Mouse (Mus musculus): Measurements from ENCODE around the gene Sphk1. TPM values are rescaled to one million over a fixed set of nuclear protein-coding genes. Genes with fewer than 3 reads are reported as not detected.
"Not testable (repeated sequence)": the region's sequence is repeated elsewhere in the genome, so short reads cannot be mapped to it uniquely, and the experiment has no call there.

Gene Sphk1
- total and polyA plus RNA-seq, 2 experiments from 2014 or later, result 1.9 to 2.0 TPM

GRCm38 (mm10) chr11:116488693-116489375 is 41.9 kb upstream of the Sphk1 start:
- Histone ChIP-seq H3K36me3 (replicated peaks; ENCODE audit: control insufficient read depth, insufficient read depth, low read length) (peaks cover 37% of the 10 kb centered on the region), H3K27ac (ENCODE audit: low read depth) (no peak overlapping the region), H3K9me3 (replicated peaks; ENCODE audit: control insufficient read depth, low read length) (no peaks in the 10 kb centered on the region), H3K27me3 (ENCODE audit: control insufficient read depth, insufficient read depth, low read length) (no peaks in the 10 kb centered on the region), H3K4me3 (ENCODE audit: low read depth, low read length) (peak overlapping the region; percentile 98), H3K4me2 (ENCODE audit: low read depth, low read length) (peak overlapping the region; percentile 94), H3K4me1 (ENCODE audit: control insufficient read depth, insufficient read depth) (0 out of 2 replicates have a peak, but pooled peaks cover 7% of the 10 kb centered on the region), H3K9ac (replicated peaks; ENCODE audit: low read depth, low read length) (peak overlapping the region; percentile 95)
- WGBS, result 67% methylated on average over 14 of the region's 14 CpGs
- TF ChIP-seq CTCF (IDR thresholded peaks at IDR 0.05; ENCODE audit: low read depth) (peak; percentile 35), EP300 (IDR thresholded peaks at IDR 0.05; ENCODE audit: low read depth) (no peak)
- no peak for ATAC-seq (ENCODE audit: insufficient read depth, low read depth)
- DNase-seq (ENCODE audit: low spot score), result no peak

- WGBS, result under 1% methylated on average over 36 of the region's 39 CpGs
- Histone ChIP-seq H3K4me3 (ENCODE audit: low read depth, low read length) (peak overlapping the region; percentile 98), H3K4me2 (ENCODE audit: low read depth, low read length) (peak overlapping the region; percentile 94), H3K9ac (replicated peaks; ENCODE audit: low read depth, low read length) (peak overlapping the region; percentile 95), H3K27me3 (ENCODE audit: control insufficient read depth, insufficient read depth, low read length) (no peaks in the 10 kb centered on the region), H3K36me3 (replicated peaks; ENCODE audit: control insufficient read depth, insufficient read depth, low read length) (peaks cover 28% of the 10 kb centered on the region), H3K9me3 (replicated peaks; ENCODE audit: control insufficient read depth, low read length) (no peaks in the 10 kb centered on the region), H3K27ac (ENCODE audit: low read depth) (peak overlapping the region; percentile 90), H3K4me1 (ENCODE audit: control insufficient read depth, insufficient read depth) (0 out of 2 replicates have a peak, but pooled peaks cover 7% of the 10 kb centered on the region)
- no peak for DNase-seq (ENCODE audit: low spot score)
- TF ChIP-seq EP300 (IDR thresholded peaks at IDR 0.05; ENCODE audit: low read depth) (no peak), CTCF (IDR thresholded peaks at IDR 0.05; ENCODE audit: low read depth) (no peak)
- peak; percentile 20 for ATAC-seq (ENCODE audit: insufficient read depth, low read depth)
These were observed 40.9 kb upstream of the Sphk1 start for GRCm38 (mm10) chr11:116489771-116490231.

- Histone ChIP-seq H3K27ac (ENCODE audit: low read depth) (peak overlapping the region; percentile 90), H3K9ac (replicated peaks; ENCODE audit: low read depth, low read length) (peak overlapping the region; percentile 95), H3K27me3 (ENCODE audit: control insufficient read depth, insufficient read depth, low read length) (no peaks in the 10 kb centered on the region), H3K9me3 (replicated peaks; ENCODE audit: control insufficient read depth, low read length) (no peaks in the 10 kb centered on the region), H3K4me3 (ENCODE audit: low read depth, low read length) (peak overlapping the region; percentile 98), H3K36me3 (replicated peaks; ENCODE audit: control insufficient read depth, insufficient read depth, low read length) (peaks cover 21% of the 10 kb centered on the region), H3K4me1 (ENCODE audit: control insufficient read depth, insufficient read depth) (0 out of 2 replicates have a peak, but pooled peaks cover 7% of the 10 kb centered on the region), H3K4me2 (ENCODE audit: low read depth, low read length) (peak overlapping the region; percentile 94)
- TF ChIP-seq CTCF (IDR thresholded peaks at IDR 0.05; ENCODE audit: low read depth) (no peak), EP300 (IDR thresholded peaks at IDR 0.05; ENCODE audit: low read depth) (no peak)
- ATAC-seq (ENCODE audit: insufficient read depth, low read depth), result peak; percentile 85
- under 1% methylated on average over 52 of the region's 62 CpGs for WGBS
- DNase-seq (ENCODE audit: low spot score), result peak; percentile 85
These were observed 40.3 kb upstream of the Sphk1 start for GRCm38 (mm10) chr11:116490232-116491107.

- ATAC-seq (ENCODE audit: insufficient read depth, low read depth) (no peak), DNase-seq (ENCODE audit: low spot score) (no peak)
- peaks cover 12% of the 10 kb centered on the region for H3K36me3 ChIP-seq (replicated peaks; ENCODE audit: control insufficient read depth, insufficient read depth, low read length)
- peak overlapping the region; percentile 94 for H3K4me2 ChIP-seq (ENCODE audit: low read depth, low read length)
- H3K27me3 ChIP-seq (ENCODE audit: control insufficient read depth, insufficient read depth, low read length), result no peaks in the 10 kb centered on the region
- no peak overlapping the region for H3K4me3 ChIP-seq (ENCODE audit: low read depth, low read length)
- no peaks in the 10 kb centered on the region for H3K9me3 ChIP-seq (replicated peaks; ENCODE audit: control insufficient read depth, low read length)
- 67% methylated on average over 6 of the region's 6 CpGs for WGBS
- H3K4me1 ChIP-seq (ENCODE audit: control insufficient read depth, insufficient read depth), result 0 out of 2 replicates have a peak, but pooled peaks cover 7% of the 10 kb centered on the region
- no peak overlapping the region for H3K27ac ChIP-seq (ENCODE audit: low read depth)
- no peak overlapping the region for H3K9ac ChIP-seq (replicated peaks; ENCODE audit: low read depth, low read length)
- TF ChIP-seq EP300 (IDR thresholded peaks at IDR 0.05; ENCODE audit: low read depth) (no peak), CTCF (IDR thresholded peaks at IDR 0.05; ENCODE audit: low read depth) (no peak)
These were observed 39.4 kb upstream of the Sphk1 start for GRCm38 (mm10) chr11:116491338-116491737.

- not testable (repeated sequence) for DNase-seq (ENCODE audit: low spot score); ATAC-seq (ENCODE audit: insufficient read depth, low read depth); H3K4me2 ChIP-seq (ENCODE audit: low read depth, low read length); H3K4me1 ChIP-seq (ENCODE audit: control insufficient read depth, insufficient read depth); H3K36me3 ChIP-seq (replicated peaks; ENCODE audit: control insufficient read depth, insufficient read depth, low read length); H3K9ac ChIP-seq (replicated peaks; ENCODE audit: low read depth, low read length); H3K27me3 ChIP-seq (ENCODE audit: control insufficient read depth, insufficient read depth, low read length); H3K4me3 ChIP-seq (ENCODE audit: low read depth, low read length); H3K9me3 ChIP-seq (replicated peaks; ENCODE audit: control insufficient read depth, low read length); H3K27ac ChIP-seq (ENCODE audit: low read depth)
- WGBS, result 67% methylated on average over 1 of the region's 1 CpGs
These were observed 38.2 kb upstream of the Sphk1 start for GRCm38 (mm10) chr11:116492507-116492906.
